Mouse (Mus musculus) heart, embryonic 12.5 days (tissue): ENCODE data around the gene Sec1. TPM values are rescaled to one million over a fixed set of nuclear protein-coding genes. Genes with fewer than 3 reads are reported as not detected.

ENCODE experiments used
- ATAC-seq: fragments of 200-750 bp; cut with Nextera tagmentation; 2 replicates; pipeline ENCODE4 v1.8.0; 2017; ENCODE audit warnings: moderate TSS enrichment, moderate library complexity; ENCODE audit not compliant: insufficient number of reproducible peaks, low FRiP score
- H3K27ac ChIP-seq: fragments of 300-500 bp; sonication (generic); 2 replicates; pipeline ENCODE4 v1.5.1; 2016; ENCODE audit warnings: mild to moderate bottlenecking, moderate library complexity; ENCODE audit not compliant: poor library complexity, severe bottlenecking
- H3K27me3 ChIP-seq: fragments of 300-500 bp; sonication (generic); replicated peaks from 2 replicates; pipeline ENCODE4 v1.6.1; 2016; ENCODE audit warnings: mild to moderate bottlenecking, moderate library complexity
- H3K36me3 ChIP-seq: fragments of 300-500 bp; sonication (generic); 2 replicates; pipeline ENCODE4 v1.6.1; 2016; ENCODE audit warnings: mild to moderate bottlenecking, moderate library complexity
- H3K4me1 ChIP-seq: fragments of 300-500 bp; sonication (generic); replicated peaks from 2 replicates; pipeline ENCODE4 v1.6.1; 2016; ENCODE audit warnings: mild to moderate bottlenecking
- H3K4me2 ChIP-seq: fragments of 300-500 bp; sonication (generic); 2 replicates; pipeline ENCODE4 v1.6.1; 2016; ENCODE audit warnings: mild to moderate bottlenecking, moderate library complexity
- H3K4me3 ChIP-seq: fragments of 300-500 bp; sonication (generic); 2 replicates; pipeline ENCODE4 v1.5.1; 2016; ENCODE audit warnings: mild to moderate bottlenecking
- H3K9ac ChIP-seq: fragments of 300-500 bp; sonication (generic); 2 replicates; pipeline ENCODE4 v1.6.1; 2016; ENCODE audit warnings: mild to moderate bottlenecking, moderate library complexity
- H3K9me3 ChIP-seq: fragments of 300-500 bp; sonication (generic); replicated peaks from 2 replicates; pipeline ENCODE4 v1.6.1; 2016; ENCODE audit warnings: mild to moderate bottlenecking, moderate library complexity
- WGBS: fragments of 180-500 bp; shearing (Covaris S2); methylation state at CpG from one replicate; pipeline ENCODE4 v1.1.7; 2016; 5-methylcytosine and 5-hydroxymethylcytosine counted together
- polyA plus RNA-seq: library from polyadenylated mRNA; unstranded; fragments of >200 nt; fragmentation: Nextera tagmentation; extraction: Ambion mirVana; gene quantifications from 2 replicates; pipeline ENCODE4 v1.2.1, GENCODE M21; 2016

Gene Sec1
- polyA plus RNA-seq, 1 experiment from 2014 or later: 0.49 TPM

DNA sequence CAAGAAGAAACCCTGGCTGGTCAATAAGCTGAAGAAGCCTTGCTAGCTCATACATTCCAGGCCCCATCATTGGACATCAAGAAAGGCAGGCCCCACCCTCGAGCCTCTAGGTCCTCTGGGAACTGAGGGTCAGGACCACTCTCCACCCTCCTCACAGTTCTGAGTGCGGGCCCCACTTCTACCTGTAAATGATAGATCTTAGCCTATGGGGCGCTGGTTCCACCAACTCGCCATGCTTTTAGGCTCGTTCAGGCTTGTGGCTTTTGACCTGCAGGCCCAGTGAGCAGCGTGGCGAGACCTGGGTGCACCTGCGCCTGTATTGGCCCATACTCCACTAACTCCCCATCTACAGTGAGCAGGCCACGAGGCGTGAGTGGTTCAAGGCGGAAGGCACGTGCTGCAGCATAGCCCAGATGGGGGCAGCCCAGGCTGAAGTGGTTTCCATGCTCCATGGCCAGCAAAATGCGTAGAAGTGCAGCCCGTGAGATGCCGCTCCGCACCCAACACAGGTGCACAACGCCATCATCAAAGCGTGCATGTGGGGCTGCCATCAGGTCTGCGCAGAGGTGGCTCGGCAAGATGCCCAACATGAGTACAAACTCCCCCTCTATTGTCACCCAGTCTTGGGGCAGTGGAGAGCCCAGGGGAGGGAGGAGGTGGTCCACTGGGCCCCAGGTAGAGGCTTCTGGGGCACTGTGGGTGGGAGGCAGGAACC is 16.4 kb upstream of the Sec1 start:
- H3K4me2 ChIP-seq: no peak overlapping the region
- no peak overlapping the region for H3K27ac ChIP-seq
- no peak overlapping the region for H3K4me3 ChIP-seq
- H3K9me3 ChIP-seq: no peaks in the 10 kb centered on the region
- WGBS: 92% methylated on average over 20 of the region's 20 CpGs
- no peak for ATAC-seq
- H3K27me3 ChIP-seq: no peaks in the 10 kb centered on the region
- no peak overlapping the region for H3K9ac ChIP-seq
- peaks cover 43% of the 10 kb centered on the region for H3K36me3 ChIP-seq
- H3K4me1 ChIP-seq: peaks cover 52% of the 10 kb centered on the region

DNA sequence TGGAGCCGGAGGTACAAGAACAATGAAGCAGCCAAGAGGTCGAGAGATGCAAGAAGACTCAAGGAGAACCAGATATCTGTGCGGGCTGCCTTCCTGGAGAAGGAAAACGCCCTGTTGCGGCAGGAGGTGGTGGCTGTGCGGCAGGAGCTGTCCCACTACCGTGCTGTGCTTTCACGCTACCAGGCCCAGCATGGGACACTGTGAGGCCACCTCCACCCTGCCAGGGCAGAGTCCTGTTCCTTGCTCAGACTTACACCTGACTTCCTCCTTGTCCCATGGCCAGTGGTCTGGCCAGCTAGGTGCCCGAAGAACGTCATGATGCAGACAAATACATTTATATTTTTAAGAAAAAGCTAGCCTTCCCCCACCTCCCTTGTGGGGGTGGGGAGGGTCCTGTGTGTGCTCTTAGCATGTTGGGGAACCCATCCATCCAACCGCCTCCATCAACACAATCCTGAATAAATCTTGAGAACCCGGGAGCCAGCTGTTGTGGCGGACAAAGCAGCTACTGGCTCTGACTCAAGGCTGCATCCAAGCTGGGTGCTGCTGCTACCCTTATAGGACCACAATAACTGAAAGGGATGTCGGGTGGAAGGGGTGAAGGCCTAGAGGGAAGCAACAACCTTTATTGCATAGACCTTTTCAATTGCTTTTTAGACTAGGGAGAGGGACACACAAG is 15.6 kb upstream of the Sec1 start:
- Histone ChIP-seq H3K4me3 (no peak overlapping the region), H3K36me3 (peaks cover 43% of the 10 kb centered on the region), H3K9ac (no peak overlapping the region), H3K4me1 (peaks cover 53% of the 10 kb centered on the region), H3K27ac (no peak overlapping the region), H3K4me2 (no peak overlapping the region), H3K9me3 (no peaks in the 10 kb centered on the region), H3K27me3 (no peaks in the 10 kb centered on the region)
- no peak for ATAC-seq
- WGBS: 67% methylated on average over 14 of the region's 14 CpGs

DNA sequence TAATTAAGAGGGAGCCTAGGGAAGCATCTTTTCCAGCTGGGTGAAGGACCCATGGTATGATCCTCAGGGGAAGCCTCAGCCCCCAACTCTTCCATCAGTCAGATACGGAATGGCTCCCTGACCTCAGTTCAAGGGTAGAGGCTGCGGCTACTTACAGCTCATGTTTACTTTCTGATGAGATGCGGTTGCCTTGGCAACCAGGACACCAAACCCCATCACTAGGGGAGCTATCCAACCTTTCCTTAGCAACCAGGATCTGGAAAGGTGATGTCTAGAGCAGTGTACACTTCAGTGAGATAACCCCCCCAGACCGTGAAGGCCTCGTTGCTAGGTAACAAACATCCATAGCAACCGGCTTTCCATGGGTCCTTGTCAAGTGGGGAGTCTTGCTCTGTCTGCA is 14.8 kb upstream of the Sec1 start:
- peaks cover 46% of the 10 kb centered on the region for H3K4me1 ChIP-seq
- H3K9me3 ChIP-seq: no peaks in the 10 kb centered on the region
- H3K27ac ChIP-seq: no peak overlapping the region
- no peak overlapping the region for H3K4me2 ChIP-seq
- peaks cover 43% of the 10 kb centered on the region for H3K36me3 ChIP-seq
- H3K9ac ChIP-seq: no peak overlapping the region
- 45% methylated on average over 6 of the region's 6 CpGs for WGBS
- H3K27me3 ChIP-seq: no peaks in the 10 kb centered on the region
- no peak overlapping the region for H3K4me3 ChIP-seq
- ATAC-seq: no peak

DNA sequence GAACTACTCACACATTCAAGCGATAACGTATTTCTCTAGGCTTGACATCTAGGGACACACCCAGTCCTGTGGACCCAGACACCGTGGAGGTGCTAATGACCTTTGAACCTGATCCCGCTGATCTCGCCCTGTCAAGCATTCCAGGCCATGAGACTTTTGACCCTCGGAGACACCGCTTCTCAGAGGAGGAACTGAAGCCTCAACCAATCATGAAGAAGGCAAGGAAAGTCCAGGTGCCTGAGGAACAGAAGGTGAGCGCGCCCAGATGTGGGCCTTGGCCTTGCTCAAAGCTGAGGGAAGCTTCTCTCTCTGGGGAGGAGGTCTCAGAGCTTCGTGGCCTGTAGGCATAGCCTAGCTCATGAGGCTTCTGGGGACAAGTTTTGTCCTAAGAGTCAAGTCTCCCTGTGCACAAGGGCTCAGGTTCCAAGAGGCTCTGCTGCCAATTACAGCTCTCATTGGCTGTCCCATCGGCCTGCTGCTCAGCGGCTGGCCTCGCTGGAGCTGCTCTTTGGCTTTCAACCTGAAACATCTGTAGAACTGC is 14.1 kb upstream of the Sec1 start:
- Histone ChIP-seq H3K27me3 (no peaks in the 10 kb centered on the region), H3K4me2 (peak overlapping the region; percentile 95), H3K9ac (peak overlapping the region; percentile 33), H3K27ac (no peak overlapping the region), H3K4me3 (peak overlapping the region; percentile 69; the same call in 1 of the 2 replicates), H3K4me1 (peaks cover 52% of the 10 kb centered on the region), H3K36me3 (peaks cover 38% of the 10 kb centered on the region), H3K9me3 (no peaks in the 10 kb centered on the region)
- no peak for ATAC-seq
- WGBS: 47% methylated on average over 13 of the region's 13 CpGs

DNA sequence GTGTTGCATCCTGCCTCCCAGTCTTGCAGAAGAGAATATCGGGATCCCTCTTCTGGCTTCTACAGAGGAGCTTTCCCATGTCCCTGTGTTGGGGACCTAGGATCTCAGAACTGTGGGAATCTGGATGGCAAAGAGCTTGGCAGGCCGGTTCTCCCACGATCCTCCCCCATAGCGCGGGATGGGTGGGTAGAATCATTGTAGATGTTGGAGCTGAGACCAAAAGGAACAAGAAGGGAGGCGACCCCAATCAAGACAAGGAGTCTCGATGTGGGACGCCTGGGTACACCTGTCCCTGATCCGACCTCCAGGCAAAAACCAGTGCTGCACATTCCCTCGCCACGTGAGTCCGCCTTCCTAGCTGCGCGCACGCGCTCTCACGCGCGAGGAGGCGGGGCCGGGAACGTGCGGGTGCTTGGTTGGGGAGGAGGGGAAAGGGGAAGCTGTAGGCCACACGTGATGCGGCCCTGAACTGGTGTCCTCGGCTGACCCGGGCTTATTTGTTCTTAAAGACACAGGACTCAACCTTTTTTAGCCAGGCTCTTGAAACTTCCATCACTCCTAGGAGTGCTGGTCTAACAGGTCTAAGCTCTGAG is 13.3 kb upstream of the Sec1 start:
- peak; percentile 48 for ATAC-seq
- Histone ChIP-seq H3K4me3 (peak overlapping the region; percentile 69), H3K9me3 (no peaks in the 10 kb centered on the region), H3K4me1 (peaks cover 52% of the 10 kb centered on the region), H3K4me2 (peak overlapping the region; percentile 95), H3K27ac (peak overlapping the region; percentile 84), H3K36me3 (peaks cover 30% of the 10 kb centered on the region), H3K9ac (peak overlapping the region; percentile 33), H3K27me3 (no peaks in the 10 kb centered on the region)
- WGBS: under 1% methylated on average over 27 of the region's 27 CpGs

DNA sequence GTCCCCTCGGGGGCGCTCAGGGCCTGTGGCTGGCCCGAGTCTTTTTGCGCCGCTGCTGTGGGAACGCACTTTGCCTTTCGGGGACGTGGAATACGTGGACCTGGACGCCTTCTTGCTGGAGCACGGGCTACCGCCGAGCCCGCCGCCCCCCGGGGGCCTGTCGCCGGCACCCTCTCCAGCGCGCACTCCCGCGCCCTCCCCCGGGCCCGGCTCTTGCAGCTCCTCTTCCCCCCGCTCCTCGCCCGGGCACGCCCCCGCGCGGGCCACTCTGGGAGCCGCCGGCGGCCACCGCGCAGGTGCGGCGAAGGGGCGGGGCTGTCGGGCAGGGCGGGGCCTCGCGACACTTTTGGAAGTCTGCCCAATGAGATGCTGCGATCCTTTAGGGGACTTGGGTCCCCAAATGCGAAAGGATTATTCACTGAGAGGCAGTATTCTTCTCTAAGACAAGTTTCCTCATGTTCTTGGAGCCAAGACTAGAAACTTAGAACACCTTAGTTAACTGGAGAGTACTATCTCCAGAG is 12.6 kb upstream of the Sec1 start:
- no peaks in the 10 kb centered on the region for H3K9me3 ChIP-seq
- peak overlapping the region; percentile 87 for H3K27ac ChIP-seq
- peak overlapping the region; percentile 69 for H3K4me3 ChIP-seq
- peak; percentile 49 for ATAC-seq
- no peaks in the 10 kb centered on the region for H3K27me3 ChIP-seq
- H3K4me1 ChIP-seq: peaks cover 51% of the 10 kb centered on the region
- WGBS: 1% methylated on average over 45 of the region's 45 CpGs
- peaks cover 23% of the 10 kb centered on the region for H3K36me3 ChIP-seq
- peak overlapping the region; percentile 95 for H3K4me2 ChIP-seq
- peak overlapping the region; percentile 91 for H3K9ac ChIP-seq

DNA sequence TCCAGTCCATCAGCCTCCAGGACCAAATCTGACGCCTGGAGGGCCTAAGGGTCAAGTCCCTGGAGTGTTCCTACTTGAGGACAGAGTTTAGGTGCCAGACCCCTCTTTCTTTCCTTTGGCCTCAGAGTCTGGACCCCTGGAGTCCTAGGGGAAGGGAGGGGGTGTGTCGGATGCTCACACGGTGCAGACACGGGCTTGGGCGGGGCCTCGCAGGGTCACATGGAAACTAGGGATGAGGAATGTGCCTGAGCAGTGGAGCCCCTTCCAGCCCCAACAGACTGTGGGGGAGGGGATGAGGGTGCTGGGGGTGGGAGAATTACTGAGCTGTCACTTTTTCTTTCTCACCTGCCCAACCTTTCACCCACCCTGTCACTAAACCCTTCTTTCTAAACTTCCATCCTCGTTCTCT is 11.7 kb upstream of the Sec1 start:
- Histone ChIP-seq H3K4me2 (peak overlapping the region; percentile 95), H3K27me3 (peaks cover 6% of the 10 kb centered on the region; the same call in 1 of the 2 replicates), H3K9ac (peak overlapping the region; percentile 91), H3K4me3 (peak overlapping the region; percentile 69), H3K4me1 (peaks cover 56% of the 10 kb centered on the region), H3K27ac (peak overlapping the region; percentile 87), H3K9me3 (no peaks in the 10 kb centered on the region), H3K36me3 (peaks cover 14% of the 10 kb centered on the region)
- no peak for ATAC-seq
- 1% methylated on average over 7 of the region's 7 CpGs for WGBS

DNA sequence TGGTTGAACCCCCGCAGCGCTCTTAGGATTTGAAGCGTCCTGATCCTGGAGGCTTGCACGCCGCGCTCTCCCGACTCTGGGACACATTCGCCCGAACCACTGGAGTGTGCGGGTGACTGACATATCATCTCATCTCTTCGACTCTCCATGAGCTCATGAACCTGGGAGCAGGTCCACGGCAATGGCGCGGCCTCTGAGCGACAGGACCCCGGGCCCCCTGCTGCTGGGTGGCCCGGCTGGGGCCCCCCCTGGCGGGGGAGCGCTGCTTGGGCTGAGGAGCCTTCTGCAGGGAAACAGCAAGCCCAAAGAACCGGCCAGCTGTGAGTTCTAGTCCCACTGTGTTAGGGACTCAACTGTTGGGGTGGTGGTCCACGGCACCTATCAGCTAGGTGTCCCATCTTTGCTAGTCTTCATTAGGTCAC is 11.3 kb upstream of the Sec1 start:
- Histone ChIP-seq H3K9ac (peak overlapping the region; percentile 91), H3K27ac (peak overlapping the region; percentile 87), H3K4me1 (peaks cover 58% of the 10 kb centered on the region), H3K27me3 (peaks cover 9% of the 10 kb centered on the region), H3K9me3 (no peaks in the 10 kb centered on the region), H3K4me2 (peak overlapping the region; percentile 95), H3K4me3 (peak overlapping the region; percentile 69), H3K36me3 (peaks cover 10% of the 10 kb centered on the region)
- under 1% methylated on average over 21 of the region's 21 CpGs for WGBS
- ATAC-seq: no peak

DNA sequence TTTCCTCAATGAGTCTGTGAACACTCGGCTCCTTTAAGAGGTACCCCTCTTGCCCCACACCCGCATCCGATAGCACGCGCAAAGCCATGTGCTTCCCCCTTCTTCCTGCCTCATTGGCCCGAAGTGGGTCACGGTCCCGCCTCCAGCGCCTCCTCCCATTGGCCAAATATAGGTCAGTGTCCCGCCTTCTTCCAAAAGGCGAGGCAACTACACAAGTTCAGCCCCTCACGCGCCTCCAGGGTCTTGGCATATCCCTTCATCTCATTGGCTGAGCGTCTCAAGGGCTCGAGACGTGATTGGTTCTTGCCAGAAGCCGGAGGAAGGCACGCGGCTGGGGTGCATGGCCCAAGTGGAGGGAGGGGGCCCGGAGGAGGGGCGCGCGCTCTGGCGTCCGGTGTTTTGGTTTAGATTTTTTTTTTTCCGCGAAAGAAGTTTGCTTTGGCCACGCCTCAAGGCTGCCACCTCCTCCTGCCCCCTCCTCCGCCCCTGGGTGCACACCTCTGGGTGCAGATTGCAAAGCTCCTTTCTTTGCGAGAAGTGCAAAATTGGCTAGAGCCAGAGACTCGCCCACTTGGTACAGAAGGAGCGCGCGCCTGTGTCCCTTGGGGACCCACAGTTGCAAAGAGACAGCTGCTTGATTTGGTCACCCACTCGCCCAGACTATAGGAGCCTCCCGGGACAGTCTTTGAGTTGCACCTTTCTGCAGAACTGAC is 10.7 kb upstream of the Sec1 start, which contains the start of gene Dbp:
Gene Dbp, plus strand, starts transcription at position 359 of the 713 bp plus-strand sequence.
- peak within 1 kb of the TSS; percentile 87 for H3K27ac ChIP-seq
- no peaks in the 10 kb centered on the region for H3K9me3 ChIP-seq
- peak within 1 kb of the TSS; percentile 91 for H3K9ac ChIP-seq
- H3K27me3 ChIP-seq: peaks cover 15% of the 10 kb centered on the region
- H3K4me2 ChIP-seq: peak within 1 kb of the TSS; percentile 95
- ATAC-seq: peak; percentile 91
- under 1% methylated on average over 36 of the region's 36 CpGs for WGBS
- H3K4me3 ChIP-seq: peak within 1 kb of the TSS; percentile 69
- peaks cover 4% of the 10 kb centered on the region for H3K36me3 ChIP-seq
- H3K4me1 ChIP-seq: peaks cover 64% of the 10 kb centered on the region

DNA sequence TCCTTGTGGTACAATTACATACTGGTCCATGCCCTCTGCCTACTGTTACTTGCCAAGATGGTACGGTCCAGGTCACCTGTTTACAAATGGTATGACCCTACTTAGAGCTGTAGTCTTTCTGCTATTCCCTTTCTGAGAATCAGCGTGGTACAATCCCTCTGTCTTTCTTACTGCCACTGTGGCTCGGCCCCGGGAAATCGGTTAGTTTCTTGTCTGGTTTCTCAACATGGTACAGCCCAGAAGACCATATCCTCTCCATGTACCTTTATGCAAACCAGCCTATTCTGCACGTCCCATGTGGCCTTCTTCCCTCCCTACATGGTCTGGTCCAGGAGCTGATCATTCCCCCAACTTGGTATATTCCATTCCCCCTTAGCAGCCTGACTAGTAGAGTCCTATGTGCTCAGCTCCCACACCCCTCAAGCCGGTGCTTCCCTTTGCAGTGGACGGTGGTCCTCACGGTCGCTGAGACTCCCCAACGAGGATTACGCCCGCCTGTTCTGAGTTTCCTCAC is 9.9 kb upstream of the Sec1 start:
- Histone ChIP-seq H3K9me3 (no peaks in the 10 kb centered on the region), H3K27ac (peak overlapping the region; percentile 73), H3K4me1 (peaks cover 66% of the 10 kb centered on the region), H3K4me3 (peak overlapping the region; percentile 69), H3K36me3 (no peaks in the 10 kb centered on the region), H3K9ac (peak overlapping the region; percentile 66), H3K4me2 (peak overlapping the region; percentile 95), H3K27me3 (peaks cover 22% of the 10 kb centered on the region)
- ATAC-seq: peak; percentile 28; the same call in 1 of the 2 replicates
- WGBS: under 1% methylated on average over 13 of the region's 13 CpGs
